ENCODE assay signal across 11 mouse cellular contexts in genomic region chr1:136061041-136061789, GRCm38 (mm10). TPM values are rescaled to one million over a fixed set of nuclear protein-coding genes. Genes with fewer than 3 reads are reported as not detected.
DNase-seq lines count a peak whose midpoint lies in the region; ATAC-seq and TF ChIP-seq lines count a peak whose summit lies in the region.
"Had no signal": no experiment of that assay in that cellular context is flagged by ENCODE, and none has a peak within 500 bp of the region (broad histone marks: within the 10 kb centered on the region; RNA-seq: fewer than 3 reads in every experiment).

No protein-coding gene starts in this region.

- no peak for TF ChIP-seq POLR2A in kidney, adult 2 months (IDR thresholded peaks at IDR 0.05; ENCODE audit: low read depth, low read length)

- H3K4me2 ChIP-seq in kidney, embryonic 15.5 days, result no peak overlapping the region
- no peak overlapping the region for H3K4me2 ChIP-seq in midbrain, embryonic 16.5 days (ENCODE audit: low read length)

- 69% methylated on average over 9 of the region's 9 CpGs for WGBS in kidney, adult 2 months
- 62% methylated on average over 9 of the region's 9 CpGs for WGBS in kidney, embryonic 15.5 days
- WGBS in midbrain, embryonic 16.5 days, result 50% methylated on average over 9 of the region's 9 CpGs

- H3K4me3 ChIP-seq in kidney, adult 2 months (ENCODE audit: insufficient read depth, low read depth, low read length), result no peak overlapping the region
- no peak overlapping the region for H3K4me3 ChIP-seq in kidney, embryonic 15.5 days (replicated peaks)
- no peak overlapping the region for H3K4me3 ChIP-seq in midbrain, embryonic 16.5 days (ENCODE audit: low read depth, low read length)

- no peaks in the 10 kb centered on the region for H3K4me1 ChIP-seq in kidney, adult 2 months (ENCODE audit: control insufficient read depth, insufficient read depth, low read length)
- no peaks in the 10 kb centered on the region for H3K4me1 ChIP-seq in kidney, embryonic 15.5 days
- H3K4me1 ChIP-seq in midbrain, embryonic 16.5 days (ENCODE audit: control insufficient read depth, insufficient read depth, low read length), result peaks cover 2% of the 10 kb centered on the region; the same call in 1 of the 2 replicates

- no peak for TF ChIP-seq CTCF in kidney, adult 2 months (conservative IDR thresholded peaks at IDR 0.05; ENCODE audit: insufficient read depth, insufficient read length, low read depth, low read length)

- H3K9me3 ChIP-seq in kidney, embryonic 15.5 days (replicated peaks), result no peaks in the 10 kb centered on the region
- H3K9me3 ChIP-seq in midbrain, embryonic 16.5 days (replicated peaks; ENCODE audit: control insufficient read depth, low read length, poor library complexity, severe bottlenecking), result no peaks in the 10 kb centered on the region

- no peaks in the 10 kb centered on the region for H3K36me3 ChIP-seq in kidney, adult 2 months (ENCODE audit: control insufficient read depth, insufficient read depth, low read length)
- no peaks in the 10 kb centered on the region for H3K36me3 ChIP-seq in kidney, embryonic 15.5 days
- H3K36me3 ChIP-seq in midbrain, embryonic 16.5 days (ENCODE audit: control insufficient read depth, insufficient read depth, low read length), result no peaks in the 10 kb centered on the region

- peak; percentile 63 for DNase-seq in kidney, adult 2 months
- peak; percentile 78 for DNase-seq in gastrocnemius, adult 18-20 months (ENCODE audit: low spot score)
- peak; percentile 71 to 91 for DNase-seq in layer of hippocampus, adult 18-20 months (ENCODE audit: low spot score in 2 of 2)
- DNase-seq in thymus, postnatal 14 days, result peak; percentile 75
- DNase-seq in retina, postnatal 1 day, result no peak

- H3K27me3 ChIP-seq in kidney, adult 2 months (replicated peaks; ENCODE audit: control insufficient read depth, insufficient read depth, low read length), result no peaks in the 10 kb centered on the region
- H3K27me3 ChIP-seq in kidney, embryonic 15.5 days, result no peaks in the 10 kb centered on the region; the same call in 1 of the 2 replicates
- no peaks in the 10 kb centered on the region for H3K27me3 ChIP-seq in midbrain, embryonic 16.5 days (ENCODE audit: control insufficient read depth, insufficient read depth, low read depth, low read length)

- H3K27ac ChIP-seq in kidney, adult 2 months (ENCODE audit: insufficient read depth, low read depth, low read length), result no peak overlapping the region
- H3K27ac ChIP-seq in kidney, embryonic 15.5 days, result no peak overlapping the region
- H3K27ac ChIP-seq in midbrain, embryonic 16.5 days (ENCODE audit: low read length), result no peak overlapping the region

- no peak for ATAC-seq in kidney, embryonic 15.5 days (replicated peaks; ENCODE audit: low FRiP score)
- peak; percentile 84 for ATAC-seq in cerebellum, adult (ENCODE audit: insufficient number of reproducible peaks, low FRiP score, low TSS enrichment)
- ATAC-seq in midbrain, embryonic 16.5 days, result peak; percentile 19; the same call in 1 of the 2 replicates

- H3K9ac ChIP-seq in kidney, embryonic 15.5 days, result no peak overlapping the region
- no peak overlapping the region for H3K9ac ChIP-seq in midbrain, embryonic 16.5 days (ENCODE audit: low read depth, low read length)

RNA-seq across cellular contexts. Expression of gene Cacna1s, which starts 8.7 kb away (rescaled TPM):
- 0.12 and 4.3 TPM in 2 replicates for polyA plus RNA-seq in kidney, adult 2 months (2012; rRNA removed)
- polyA plus RNA-seq in kidney, embryonic 15.5 days (2015; fragmentation: Nextera tagmentation; extraction: Ambion mirVana), result 0.49 and 0.57 TPM in 2 replicates
- 1,000 to 10,000 TPM in 1 of 2 experiments, 100 to 1,000 TPM in 1; 824 to 1,030 TPM for total RNA-seq in gastrocnemius, adult 18-20 months (2021)
- 1 to 10 TPM in 1 of 2 experiments, under 1 TPM in 1; 0.91 to 1.1 TPM for total RNA-seq in layer of hippocampus, adult 18-20 months (2021)
- 0.39 and 1.3 TPM in 2 replicates for polyA plus RNA-seq in midbrain, embryonic 16.5 days (2015; fragmentation: Nextera tagmentation; extraction: Ambion mirVana)

RNA-seq across cellular contexts. Expression of gene Ascl5, which starts 10.6 kb away (rescaled TPM):
- polyA plus RNA-seq in kidney, adult 2 months (2012; rRNA removed), result not detected in 2 replicates
- not detected in 2 replicates for polyA plus RNA-seq in kidney, embryonic 15.5 days (2015; fragmentation: Nextera tagmentation; extraction: Ambion mirVana)
- total RNA-seq in gastrocnemius, adult 18-20 months (2021), result not detected
- not detected for total RNA-seq in layer of hippocampus, adult 18-20 months (2021)
- not detected in 2 replicates for polyA plus RNA-seq in midbrain, embryonic 16.5 days (2015; fragmentation: Nextera tagmentation; extraction: Ambion mirVana)
- total RNA-seq: ES-E14 had no signal
- polyA plus RNA-seq: embryonic facial prominence, embryonic 11.5 days; limb, embryonic 11.5 days had no signal

RNA-seq across cellular contexts. Expression of gene Tmem9, which starts 53.3 kb away (rescaled TPM):
- polyA plus RNA-seq in kidney, adult 2 months (2012; rRNA removed), result 139 and 160 TPM in 2 replicates
- 206 and 224 TPM in 2 replicates for polyA plus RNA-seq in kidney, embryonic 15.5 days (2015; fragmentation: Nextera tagmentation; extraction: Ambion mirVana)
- total RNA-seq in gastrocnemius, adult 18-20 months (2021), result 1 to 10 TPM; 5.9 to 7.0 TPM
- total RNA-seq in layer of hippocampus, adult 18-20 months (2021), result 10 to 100 TPM; 64.0 to 64.2 TPM
- polyA plus RNA-seq in midbrain, embryonic 16.5 days (2015; fragmentation: Nextera tagmentation; extraction: Ambion mirVana), result 147 and 169 TPM in 2 replicates

RNA-seq across cellular contexts. Expression of gene Igfn1, which starts 55.1 kb away (rescaled TPM):
- polyA plus RNA-seq in kidney, adult 2 months (2012; rRNA removed), result 0.61 and 0.78 TPM in 2 replicates
- polyA plus RNA-seq in kidney, embryonic 15.5 days (2015; fragmentation: Nextera tagmentation; extraction: Ambion mirVana), result 0.12 and 0.14 TPM in 2 replicates
- total RNA-seq in gastrocnemius, adult 18-20 months (2021), result 10 to 100 TPM; 32.4 to 62.9 TPM
- under 1 TPM; 0.23 to 0.59 TPM for total RNA-seq in layer of hippocampus, adult 18-20 months (2021)
- polyA plus RNA-seq in midbrain, embryonic 16.5 days (2015; fragmentation: Nextera tagmentation; extraction: Ambion mirVana), result 0.11 TPM in 1 of 2 replicates, not detected in the other
- polyA plus RNA-seq: embryonic facial prominence, embryonic 11.5 days had no signal
